Mouse (Mus musculus): Measurements from ENCODE around the gene Ism2. TPM values are rescaled to one million over a fixed set of nuclear protein-coding genes. Genes with fewer than 3 reads are reported as not detected.
A peak's percentile ranks its signal among the peaks of the same experiment; 100 is the strongest.

Ism2 gene
- polyA plus RNA-seq, 1 experiment from 2014 or later, result 0.44 TPM

- H3K4me1 ChIP-seq (ENCODE audit: control insufficient read depth, insufficient read depth, low read length), result no peaks in the 10 kb centered on the region
- H3K27me3 ChIP-seq (ENCODE audit: control insufficient read depth, insufficient read depth, low read length), result no peaks in the 10 kb centered on the region
- ATAC-seq (ENCODE audit: low read depth), result no peak
- H3K4me2 ChIP-seq (ENCODE audit: low read depth, low read length), result no peak overlapping the region
- no peak overlapping the region for H3K9ac ChIP-seq (replicated peaks; ENCODE audit: low read depth, low read length)
- H3K36me3 ChIP-seq (ENCODE audit: control insufficient read depth, insufficient read depth, low read length), result peaks cover 9% of the 10 kb centered on the region
- no peak overlapping the region for H3K4me3 ChIP-seq (ENCODE audit: low read depth, low read length)
- no peak overlapping the region for H3K27ac ChIP-seq (ENCODE audit: low read depth, low read length)
- 34% methylated on average over 13 of the region's 13 CpGs for WGBS
- H3K9me3 ChIP-seq (ENCODE audit: control insufficient read depth, low read length), result no peaks in the 10 kb centered on the region
Observed at GRCm38 (mm10) chr12:87305767-87306583, 6.5 kb upstream of the Ism2 start.

- H3K27me3 ChIP-seq (ENCODE audit: control insufficient read depth, insufficient read depth, low read length), result peaks cover 15% of the 10 kb centered on the region
- no peaks in the 10 kb centered on the region for H3K9me3 ChIP-seq (ENCODE audit: control insufficient read depth, low read length)
- no peak overlapping the region for H3K4me3 ChIP-seq (ENCODE audit: low read depth, low read length)
- no peak overlapping the region for H3K27ac ChIP-seq (ENCODE audit: low read depth, low read length)
- no peaks in the 10 kb centered on the region for H3K4me1 ChIP-seq (ENCODE audit: control insufficient read depth, insufficient read depth, low read length)
- no peaks in the 10 kb centered on the region for H3K36me3 ChIP-seq (ENCODE audit: control insufficient read depth, insufficient read depth, low read length)
- no peak overlapping the region for H3K9ac ChIP-seq (replicated peaks; ENCODE audit: low read depth, low read length)
- no peak overlapping the region for H3K4me2 ChIP-seq (ENCODE audit: low read depth, low read length)
- 51% methylated on average over 4 of the region's 4 CpGs for WGBS
- no peak for ATAC-seq (ENCODE audit: low read depth)
Observed at GRCm38 (mm10) chr12:87301189-87301588, 1.7 kb upstream of the Ism2 start.

- H3K27me3 ChIP-seq (ENCODE audit: control insufficient read depth, insufficient read depth, low read length), result peaks cover 15% of the 10 kb centered on the region
- under 1% methylated on average over 9 of the region's 9 CpGs for WGBS
- no peaks in the 10 kb centered on the region for H3K4me1 ChIP-seq (ENCODE audit: control insufficient read depth, insufficient read depth, low read length)
- H3K9ac ChIP-seq (replicated peaks; ENCODE audit: low read depth, low read length), result no peak overlapping the region
- no peak for ATAC-seq (ENCODE audit: low read depth)
- H3K27ac ChIP-seq (ENCODE audit: low read depth, low read length), result no peak overlapping the region
- H3K36me3 ChIP-seq (ENCODE audit: control insufficient read depth, insufficient read depth, low read length), result no peaks in the 10 kb centered on the region
- peak overlapping the region; percentile 89 for H3K4me2 ChIP-seq (ENCODE audit: low read depth, low read length)
- peak overlapping the region; percentile 61 for H3K4me3 ChIP-seq (ENCODE audit: low read depth, low read length)
- H3K9me3 ChIP-seq (ENCODE audit: control insufficient read depth, low read length), result no peaks in the 10 kb centered on the region
Observed at GRCm38 (mm10) chr12:87300441-87300690, 861 bp upstream of the Ism2 start.

- H3K27me3 ChIP-seq (ENCODE audit: control insufficient read depth, insufficient read depth, low read length), result peaks cover 15% of the 10 kb centered on the region
- peak overlapping the region; percentile 89 for H3K4me2 ChIP-seq (ENCODE audit: low read depth, low read length)
- H3K4me1 ChIP-seq (ENCODE audit: control insufficient read depth, insufficient read depth, low read length), result no peaks in the 10 kb centered on the region
- no peaks in the 10 kb centered on the region for H3K36me3 ChIP-seq (ENCODE audit: control insufficient read depth, insufficient read depth, low read length)
- H3K4me3 ChIP-seq (ENCODE audit: low read depth, low read length), result peak overlapping the region; percentile 61
- H3K9me3 ChIP-seq (ENCODE audit: control insufficient read depth, low read length), result no peaks in the 10 kb centered on the region
- H3K9ac ChIP-seq (replicated peaks; ENCODE audit: low read depth, low read length), result peak overlapping the region; percentile 63
- ATAC-seq (ENCODE audit: low read depth), result peak; percentile 65
- no peak overlapping the region for H3K27ac ChIP-seq (ENCODE audit: low read depth, low read length)
- WGBS, result 6% methylated on average over 29 of the region's 29 CpGs
Observed at GRCm38 (mm10) chr12:87299037-87299656, 358 bp downstream of the Ism2 start.

GRCm38 (mm10) chr12:87293934-87294333 lies 5.6 kb downstream of the Ism2 start:
- no peak overlapping the region for H3K27ac ChIP-seq (ENCODE audit: low read depth, low read length)
- H3K9ac ChIP-seq (replicated peaks; ENCODE audit: low read depth, low read length), result no peak overlapping the region
- H3K4me3 ChIP-seq (ENCODE audit: low read depth, low read length), result no peak overlapping the region
- no peaks in the 10 kb centered on the region for H3K4me1 ChIP-seq (ENCODE audit: control insufficient read depth, insufficient read depth, low read length)
- no peak overlapping the region for H3K4me2 ChIP-seq (ENCODE audit: low read depth, low read length)
- no peaks in the 10 kb centered on the region for H3K9me3 ChIP-seq (ENCODE audit: control insufficient read depth, low read length)
- 71% methylated on average over 6 of the region's 6 CpGs for WGBS
- 0 out of 2 replicates have a peak, but pooled peaks cover under 1% of the 10 kb centered on the region for H3K27me3 ChIP-seq (ENCODE audit: control insufficient read depth, insufficient read depth, low read length)
- no peak for ATAC-seq (ENCODE audit: low read depth)
- H3K36me3 ChIP-seq (ENCODE audit: control insufficient read depth, insufficient read depth, low read length), result no peaks in the 10 kb centered on the region

- Histone ChIP-seq H3K36me3 (ENCODE audit: control insufficient read depth, insufficient read depth, low read length) (no peaks in the 10 kb centered on the region), H3K4me3 (ENCODE audit: low read depth, low read length) (no peak overlapping the region), H3K27me3 (ENCODE audit: control insufficient read depth, insufficient read depth, low read length) (no peaks in the 10 kb centered on the region), H3K9ac (replicated peaks; ENCODE audit: low read depth, low read length) (no peak overlapping the region), H3K4me1 (ENCODE audit: control insufficient read depth, insufficient read depth, low read length) (no peaks in the 10 kb centered on the region), H3K9me3 (ENCODE audit: control insufficient read depth, low read length) (no peaks in the 10 kb centered on the region), H3K27ac (ENCODE audit: low read depth, low read length) (no peak overlapping the region), H3K4me2 (ENCODE audit: low read depth, low read length) (no peak overlapping the region)
- WGBS, result 92% methylated on average over 5 of the region's 5 CpGs
- no peak for ATAC-seq (ENCODE audit: low read depth)
Observed at GRCm38 (mm10) chr12:87289100-87289499, 10.4 kb downstream of the Ism2 start.

- no peak overlapping the region for H3K4me3 ChIP-seq (ENCODE audit: low read depth, low read length)
- H3K36me3 ChIP-seq (ENCODE audit: control insufficient read depth, insufficient read depth, low read length), result no peaks in the 10 kb centered on the region
- no peaks in the 10 kb centered on the region for H3K4me1 ChIP-seq (ENCODE audit: control insufficient read depth, insufficient read depth, low read length)
- 90% methylated on average over 5 of the region's 5 CpGs for WGBS
- no peak overlapping the region for H3K27ac ChIP-seq (ENCODE audit: low read depth, low read length)
- no peaks in the 10 kb centered on the region for H3K9me3 ChIP-seq (ENCODE audit: control insufficient read depth, low read length)
- no peak overlapping the region for H3K9ac ChIP-seq (replicated peaks; ENCODE audit: low read depth, low read length)
- H3K27me3 ChIP-seq (ENCODE audit: control insufficient read depth, insufficient read depth, low read length), result no peaks in the 10 kb centered on the region
- ATAC-seq (ENCODE audit: low read depth), result no peak
- no peak overlapping the region for H3K4me2 ChIP-seq (ENCODE audit: low read depth, low read length)
Observed at GRCm38 (mm10) chr12:87284726-87285125, 14.8 kb downstream of the Ism2 start.

- H3K27ac ChIP-seq (ENCODE audit: low read depth, low read length), result no peak overlapping the region
- no peaks in the 10 kb centered on the region for H3K27me3 ChIP-seq (ENCODE audit: control insufficient read depth, insufficient read depth, low read length)
- no peaks in the 10 kb centered on the region for H3K36me3 ChIP-seq (ENCODE audit: control insufficient read depth, insufficient read depth, low read length)
- WGBS, result 81% methylated on average over 4 of the region's 4 CpGs
- no peaks in the 10 kb centered on the region for H3K9me3 ChIP-seq (ENCODE audit: control insufficient read depth, low read length)
- H3K4me1 ChIP-seq (ENCODE audit: control insufficient read depth, insufficient read depth, low read length), result no peaks in the 10 kb centered on the region
- H3K4me2 ChIP-seq (ENCODE audit: low read depth, low read length), result no peak overlapping the region
- ATAC-seq (ENCODE audit: low read depth), result no peak
- no peak overlapping the region for H3K4me3 ChIP-seq (ENCODE audit: low read depth, low read length)
- H3K9ac ChIP-seq (replicated peaks; ENCODE audit: low read depth, low read length), result no peak overlapping the region
Observed at GRCm38 (mm10) chr12:87284268-87284667, 15.2 kb downstream of the Ism2 start.

GRCm38 (mm10) chr12:87283706-87284105 lies 15.8 kb downstream of the Ism2 start:
- no peak for ATAC-seq (ENCODE audit: low read depth)
- Histone ChIP-seq H3K9me3 (ENCODE audit: control insufficient read depth, low read length) (no peaks in the 10 kb centered on the region), H3K27me3 (ENCODE audit: control insufficient read depth, insufficient read depth, low read length) (no peaks in the 10 kb centered on the region), H3K4me3 (ENCODE audit: low read depth, low read length) (no peak overlapping the region), H3K4me1 (ENCODE audit: control insufficient read depth, insufficient read depth, low read length) (no peaks in the 10 kb centered on the region), H3K4me2 (ENCODE audit: low read depth, low read length) (no peak overlapping the region), H3K9ac (replicated peaks; ENCODE audit: low read depth, low read length) (no peak overlapping the region), H3K36me3 (ENCODE audit: control insufficient read depth, insufficient read depth, low read length) (no peaks in the 10 kb centered on the region), H3K27ac (ENCODE audit: low read depth, low read length) (no peak overlapping the region)
- 74% methylated on average over 7 of the region's 7 CpGs for WGBS
